ENCODE assay signal across 8 mouse cellular contexts in genomic region chr6:113038735-113039058, GRCm38 (mm10). TPM values are rescaled to one million over a fixed set of nuclear protein-coding genes. Genes with fewer than 3 reads are reported as not detected.
DNase-seq lines count a peak whose midpoint lies in the region; ATAC-seq and TF ChIP-seq lines count a peak whose summit lies in the region.

No protein-coding gene starts in this region.

- peak overlapping the region; percentile 20; the same call in 1 of the 2 replicates for H3K9ac ChIP-seq in liver, adult 2 months (ENCODE audit: low read depth, low read length)
- H3K9ac ChIP-seq in forebrain, embryonic 13.5 days = peak overlapping the region; percentile 37
- no peak overlapping the region for H3K9ac ChIP-seq in limb, embryonic 13.5 days
- H3K9ac ChIP-seq in neural tube, embryonic 14.5 days (replicated peaks; ENCODE audit: low read depth, low read length) = no peak overlapping the region

- H3K36me3 ChIP-seq in liver, adult 2 months (ENCODE audit: control insufficient read depth, insufficient read depth, low read length) = no peaks in the 10 kb centered on the region
- H3K36me3 ChIP-seq in forebrain, embryonic 13.5 days (ENCODE audit: poor library complexity, severe bottlenecking) = no peaks in the 10 kb centered on the region
- no peaks in the 10 kb centered on the region for H3K36me3 ChIP-seq in limb, embryonic 13.5 days
- H3K36me3 ChIP-seq in neural tube, embryonic 14.5 days (ENCODE audit: control insufficient read depth, insufficient read depth, low read length) = no peaks in the 10 kb centered on the region

- H3K27ac ChIP-seq in liver, adult 2 months (replicated peaks; ENCODE audit: insufficient read depth, low read depth, low read length) = peak overlapping the region; percentile 65
- no peak overlapping the region; the same call in 1 of the 2 replicates for H3K27ac ChIP-seq in forebrain, embryonic 13.5 days
- H3K27ac ChIP-seq in limb, embryonic 13.5 days = no peak overlapping the region
- H3K27ac ChIP-seq in neural tube, embryonic 14.5 days (ENCODE audit: low read depth, low read length) = 0 out of 2 replicates have a peak overlapping the region, but pooled peaks have one; percentile 56

- TF ChIP-seq CTCF in liver, adult 2 months (IDR thresholded peaks at IDR 0.05; ENCODE audit: low read depth, low read length) = no peak

- H3K79me2 ChIP-seq in liver, adult 2 months (ENCODE audit: control insufficient read depth, insufficient read depth, low read length) = no peaks in the 10 kb centered on the region

- peak overlapping the region; percentile 46 for H3K4me2 ChIP-seq in forebrain, embryonic 13.5 days
- peak overlapping the region; percentile 56 for H3K4me2 ChIP-seq in limb, embryonic 13.5 days (replicated peaks)
- peak overlapping the region; percentile 50; the same call in 1 of the 2 replicates for H3K4me2 ChIP-seq in neural tube, embryonic 14.5 days (ENCODE audit: low read depth, low read length)

- no peak for TF ChIP-seq POLR2A in liver, adult 2 months (IDR thresholded peaks at IDR 0.05; ENCODE audit: extremely low read depth, insufficient read depth, low read length)

- H3K4me1 ChIP-seq in liver, adult 2 months (ENCODE audit: control insufficient read depth, insufficient read depth, low read length) = peaks cover 5% of the 10 kb centered on the region
- H3K4me1 ChIP-seq in forebrain, embryonic 13.5 days = peaks cover 12% of the 10 kb centered on the region
- peaks cover 6% of the 10 kb centered on the region; the same call in 1 of the 2 replicates for H3K4me1 ChIP-seq in limb, embryonic 13.5 days
- H3K4me1 ChIP-seq in neural tube, embryonic 14.5 days (ENCODE audit: control insufficient read depth, insufficient read depth, low read length) = peaks cover 6% of the 10 kb centered on the region; the same call in 1 of the 2 replicates

- H3K9me3 ChIP-seq in forebrain, embryonic 13.5 days (replicated peaks) = no peaks in the 10 kb centered on the region
- H3K9me3 ChIP-seq in limb, embryonic 13.5 days = no peaks in the 10 kb centered on the region
- H3K9me3 ChIP-seq in neural tube, embryonic 14.5 days (ENCODE audit: control insufficient read depth, low read length) = no peaks in the 10 kb centered on the region

- intact Hi-C loops in left cerebral cortex, postnatal 4 days (cut with DNase I) = no loop called here

- no peaks in the 10 kb centered on the region for H3K27me3 ChIP-seq in liver, adult 2 months (ENCODE audit: control insufficient read depth, insufficient read depth, low read length)
- H3K27me3 ChIP-seq in forebrain, embryonic 13.5 days = no peaks in the 10 kb centered on the region
- H3K27me3 ChIP-seq in limb, embryonic 13.5 days = no peaks in the 10 kb centered on the region
- no peaks in the 10 kb centered on the region for H3K27me3 ChIP-seq in neural tube, embryonic 14.5 days (ENCODE audit: control insufficient read depth, insufficient read depth, low read length)

- peak overlapping the region; percentile 11; the same call in 1 of the 2 replicates for H3K4me3 ChIP-seq in liver, adult 2 months (ENCODE audit: insufficient read depth, low read depth, low read length)
- H3K4me3 ChIP-seq in forebrain, embryonic 13.5 days = no peak overlapping the region
- H3K4me3 ChIP-seq in limb, embryonic 13.5 days = no peak overlapping the region
- H3K4me3 ChIP-seq in neural tube, embryonic 14.5 days (ENCODE audit: low read depth, low read length) = no peak overlapping the region

- 35% methylated on average over 5 of the region's 5 CpGs for WGBS in liver, adult 2 months
- 56% methylated on average over 5 of the region's 5 CpGs for WGBS in forebrain, embryonic 13.5 days
- 42% methylated on average over 5 of the region's 5 CpGs for WGBS in limb, embryonic 13.5 days
- WGBS in neural tube, embryonic 14.5 days = 30% methylated on average over 5 of the region's 5 CpGs

- DNase-seq in liver, adult 2 months (ENCODE audit: extremely low read depth, low read depth, low spot score) = no peak
- no peak for DNase-seq in liver
- DNase-seq in left cerebral cortex, postnatal 4 days = no peak
- no peak for DNase-seq in gastrocnemius, adult 8-10 months (ENCODE audit: low spot score in 2 of 2)

- 0 out of 2 replicates have a peak, but pooled peaks have one; percentile 8 for ATAC-seq in forebrain, embryonic 13.5 days
- no peak for ATAC-seq in limb, embryonic 13.5 days (ENCODE audit: low FRiP score, low read depth)
- 0 out of 2 replicates have a peak, but pooled peaks have one; percentile 11 for ATAC-seq in neural tube, embryonic 14.5 days (ENCODE audit: low read depth)
- no peak for ATAC-seq in cerebellum, adult (ENCODE audit: insufficient number of reproducible peaks, low FRiP score, low TSS enrichment)

RNA-seq across cellular contexts. Expression of gene Thumpd3, which starts 7.3 kb away (rescaled TPM):
- 20.1 and 21.8 TPM in 2 replicates for total RNA-seq in liver, adult 2 months (2014; rRNA removed)
- polyA plus RNA-seq in liver, adult 2 months (2012; rRNA removed) = 5.3 and 6.3 TPM in 2 replicates
- polyA plus RNA-seq in forebrain, embryonic 13.5 days (2015; fragmentation: Nextera tagmentation; extraction: Ambion mirVana) = 62.9 and 63.2 TPM in 2 replicates
- 42.3 and 44.1 TPM in 2 replicates for polyA plus RNA-seq in limb, embryonic 13.5 days (2015; fragmentation: Nextera tagmentation; extraction: Ambion mirVana)
- 46.6 and 47.2 TPM in 2 replicates for polyA plus RNA-seq in neural tube, embryonic 14.5 days (2014; fragmentation: Nextera tagmentation; extraction: Ambion mirVana)
- total RNA-seq in left cerebral cortex, postnatal 4 days (2021) = 10 to 100 TPM; 35.4 to 36.4 TPM
- total RNA-seq in gastrocnemius, adult 8-10 months (2022) = 10 to 100 TPM; 13.5 to 21.3 (median 16.4) TPM

RNA-seq across cellular contexts. Expression of gene Setd5, which starts 38.5 kb away (rescaled TPM):
- 28.1 and 35.4 TPM in 2 replicates for total RNA-seq in liver, adult 2 months (2014; rRNA removed)
- 8.8 and 11.8 TPM in 2 replicates for polyA plus RNA-seq in liver, adult 2 months (2012; rRNA removed)
- 56.9 and 63.3 TPM in 2 replicates for polyA plus RNA-seq in forebrain, embryonic 13.5 days (2015; fragmentation: Nextera tagmentation; extraction: Ambion mirVana)
- 96.5 and 99.4 TPM in 2 replicates for polyA plus RNA-seq in limb, embryonic 13.5 days (2015; fragmentation: Nextera tagmentation; extraction: Ambion mirVana)
- polyA plus RNA-seq in neural tube, embryonic 14.5 days (2014; fragmentation: Nextera tagmentation; extraction: Ambion mirVana) = 56.3 and 63.1 TPM in 2 replicates
- total RNA-seq in left cerebral cortex, postnatal 4 days (2021) = 100 to 1,000 TPM; 139 to 144 TPM
- total RNA-seq in gastrocnemius, adult 8-10 months (2022) = 10 to 100 TPM; 21.8 to 26.2 (median 23.5) TPM

Comparison
In these comparisons a context has a peak if more than half of its experiments do, and no peak if none do; other contexts are left out.
1. H3K27ac ChIP-seq: peak in liver, adult 2 months (single experiment) and neural tube, embryonic 14.5 days (single experiment); none in forebrain, embryonic 13.5 days (single experiment) and limb, embryonic 13.5 days (single experiment).
2. H3K9ac ChIP-seq: peak in liver, adult 2 months (single experiment) and forebrain, embryonic 13.5 days (single experiment); none in limb, embryonic 13.5 days (single experiment) and neural tube, embryonic 14.5 days (single experiment).
3. ATAC-seq: peak in forebrain, embryonic 13.5 days (single experiment) and neural tube, embryonic 14.5 days (single experiment); none in limb, embryonic 13.5 days (single experiment) and cerebellum, adult (single experiment).
4. Peak in every context shown above with its lines, with median percentiles within 50 percentile points of each other: H3K4me2 ChIP-seq.